Mouse (Mus musculus) CH12.LX (cell line): ENCODE measurements around the gene Serinc5. TPM values are rescaled to one million over a fixed set of nuclear protein-coding genes. Genes with fewer than 3 reads are reported as not detected.
A peak's percentile ranks its signal among the peaks of the same experiment; 100 is the strongest.

ENCODE experiments used
- DNase-seq: peaks from one replicate; pipeline ENCODE4 v3.0.0-alpha.2; 2013; ENCODE audit errors: extremely low read depth
- H3K27ac ChIP-seq: 2 replicates; pipeline ENCODE4 v1.5.1; 2012; ENCODE audit warnings: low read depth, mild to moderate bottlenecking, control low read depth, moderate library complexity; ENCODE audit not compliant: insufficient read depth
- H3K27me3 ChIP-seq: replicated peaks from 2 replicates; pipeline ENCODE3; 2012; ENCODE audit warnings: inconsistent platforms
- H3K36me3 ChIP-seq, 2 experiments: replicated peaks in 1 of 2; 2 replicates each; pipeline versions ENCODE3 to v1.6.1; 2012; ENCODE audit warnings: inconsistent platforms in 1 of 2, low read length in 1 of 2, mild to moderate bottlenecking in 1 of 2, mixed read lengths in 1 of 2, moderate library complexity in 1 of 2; ENCODE audit not compliant: control insufficient read depth in 1 of 2, insufficient read depth in 1 of 2
- H3K4me1 ChIP-seq, 2 experiments: 2 replicates each; pipeline ENCODE4 v1.6.1; 2012; ENCODE audit warnings: inconsistent platforms in 1 of 2, moderate library complexity in 1 of 2; ENCODE audit not compliant: insufficient read depth in 2 of 2, control insufficient read depth in 1 of 2
- H3K4me2 ChIP-seq: 2 replicates; pipeline ENCODE4 v1.6.1; 2012; ENCODE audit warnings: low read depth, mild to moderate bottlenecking, control low read depth; ENCODE audit not compliant: poor library complexity, insufficient read depth, severe bottlenecking
- H3K4me3 ChIP-seq, 3 experiments: fragments of 150-350 bp in 1 of 3; sonication (generic) in 1 of 3; replicated peaks in 1 of 3; 2 replicates each; pipeline versions ENCODE3 to v1.5.1; 2011 to 2012; ENCODE audit warnings: low read depth in 2 of 3, low read length in 2 of 3, mild to moderate bottlenecking in 2 of 3, moderate library complexity in 2 of 3, control low read depth in 1 of 3, improper control_type of control experiment in 1 of 3, inconsistent platforms in 1 of 3, mixed read lengths in 1 of 3; ENCODE audit not compliant: poor library complexity in 1 of 3
- H3K79me2 ChIP-seq: replicated peaks from 2 replicates; pipeline ENCODE4 v1.6.1; 2012; ENCODE audit warnings: mild to moderate bottlenecking, moderate library complexity; ENCODE audit not compliant: control insufficient read depth, poor library complexity, insufficient read depth, severe bottlenecking; ENCODE audit errors: extremely low read depth
- H3K9ac ChIP-seq: 2 replicates; pipeline ENCODE4 v1.6.1; 2012; ENCODE audit warnings: low read depth, mild to moderate bottlenecking, control low read depth, moderate library complexity; ENCODE audit not compliant: insufficient read depth
- H3K9me3 ChIP-seq: replicated peaks from 2 replicates; pipeline ENCODE3; 2012; ENCODE audit warnings: low read length, inconsistent platforms, mixed read lengths
- CHD2 ChIP-seq: IDR thresholded peaks from 2 replicates; pipeline ENCODE4 v1.6.1; 2011; ENCODE audit warnings: low read length, improper control_type of control experiment
- CTCF ChIP-seq, 2 experiments: IDR thresholded peaks in 1 of 2; conservative IDR thresholded peaks in 1 of 2; 2 replicates each; pipeline ENCODE4 v1.5.1; 2011 to 2012; ENCODE audit warnings: low read depth in 2 of 2, low read length in 2 of 2, improper control_type of control experiment in 1 of 2, inconsistent platforms in 1 of 2, mild to moderate bottlenecking in 1 of 2, moderate library complexity in 1 of 2
- ETS1 ChIP-seq: conservative IDR thresholded peaks from 2 replicates; pipeline ENCODE4 v1.6.1; 2012; ENCODE audit warnings: low read depth, mild to moderate bottlenecking, inconsistent platforms, low read length, improper control_type of control experiment, moderate library complexity
- JUND ChIP-seq: conservative IDR thresholded peaks from 2 replicates; pipeline ENCODE4 v1.6.1; 2011; ENCODE audit warnings: low read depth, low read length, improper control_type of control experiment
- MEF2A ChIP-seq: IDR thresholded peaks from 2 replicates; pipeline ENCODE4 v1.6.1; 2014; ENCODE audit warnings: low read depth, mild to moderate bottlenecking, inconsistent platforms, low read length, improper control_type of control experiment, borderline replicate concordance
- MYC ChIP-seq: IDR thresholded peaks from 2 replicates; pipeline ENCODE4 v1.6.1; 2011; ENCODE audit warnings: low read depth, mild to moderate bottlenecking, improper control_type of control experiment, low read length
- NELFE ChIP-seq: IDR thresholded peaks from 2 replicates; pipeline ENCODE4 v1.6.1; 2011; ENCODE audit warnings: low read depth, low read length, improper control_type of control experiment
- NRF1 ChIP-seq: IDR thresholded peaks from 2 replicates; pipeline ENCODE4 v1.6.1; 2014; ENCODE audit warnings: low read depth, mild to moderate bottlenecking, inconsistent platforms, low read length, improper control_type of control experiment, moderate library complexity
- PAX5 ChIP-seq: IDR thresholded peaks from 2 replicates; pipeline ENCODE4 v1.6.1; 2012; ENCODE audit warnings: low read length, inconsistent platforms, mixed read lengths
- SMC3 ChIP-seq: IDR thresholded peaks from 2 replicates; pipeline ENCODE4 v1.6.1; 2011; ENCODE audit warnings: low read depth, low read length, improper control_type of control experiment
- TBP ChIP-seq: conservative IDR thresholded peaks from 2 replicates; pipeline ENCODE4 v1.6.1; 2011; ENCODE audit warnings: low read depth, low read length, improper control_type of control experiment
- USF2 ChIP-seq: conservative IDR thresholded peaks from 2 replicates; pipeline ENCODE4 v1.6.1; 2011; ENCODE audit warnings: low read depth, low read length, improper control_type of control experiment
- ZC3H11A ChIP-seq: IDR thresholded peaks from 2 replicates; pipeline ENCODE4 v1.6.1; 2012; ENCODE audit warnings: low read depth, mild to moderate bottlenecking, inconsistent platforms, low read length, improper control_type of control experiment
- ZNF384 ChIP-seq: IDR thresholded peaks from 2 replicates; pipeline ENCODE4 v1.6.1; 2012; ENCODE audit warnings: low read depth, low read length, improper control_type of control experiment, inconsistent platforms
- dilution Hi-C: fragments of 300-500 bp; cut with MboI; formaldehyde crosslinking; loops from 2 replicates; pipeline ENCODE4 v1.14.3; 2020; ENCODE audit warnings: low sequenced_read_pairs; ENCODE audit not compliant: extremely low pct_unique_long_range_greater_than_20kb, extremely low pct_ligation_motif_present
- in situ Hi-C: fragments of 300-500 bp; cut with MboI; formaldehyde crosslinking; loops from 3 replicates; pipeline ENCODE4 v1.14.3; 2019; ENCODE audit warnings: low sequenced_read_pairs, low pct_ligation_motif_present, low pct_unique_long_range_greater_than_20kb, mixed read lengths
- polyA plus RNA-seq: library from polyadenylated mRNA; unstranded; fragments of >175 nt; gene quantifications from 2 replicates; pipeline ENCODE4 v1.2.1, GENCODE M21; 2012; ENCODE audit warnings: low read depth; ENCODE audit not compliant: insufficient read length
- total RNA-seq, 2 experiments: library from RNA; depleted of rRNA; stranded (reverse); fragments of 300-350 nt in 1 of 2; fragments of >200 nt in 1 of 2; gene quantifications; 2 replicates each; pipeline ENCODE4 v1.2.3; 2012 to 2014

Serinc5 gene
- total and polyA plus RNA-seq, 3 experiments = 1.9 to 5.2 (median 4.3) TPM

GRCm38 (mm10) chr13:92639093-92640014, 28.5 kb downstream of the Serinc5 start (continued):
- TF ChIP-seq TBP (peak; percentile 80), SMC3 (no peak), NELFE (no peak), NRF1 (no peak), CHD2 (0 out of 2 replicates have a peak, but pooled peaks have one; percentile 36), ETS1 (peak; percentile 83), CTCF (conservative IDR thresholded peaks at IDR 0.05 in 1 of 2, IDR thresholded peaks at IDR 0.05 in 1 of 2; ENCODE audit: low read depth in 2 of 2, low read length in 2 of 2) (no peak), PAX5 (no peak), ZNF384 (peak; percentile 97), MEF2A (peak; percentile 90), MYC (peak; percentile 73)

- Histone ChIP-seq H3K9me3 (peaks cover 4% of the 10 kb centered on the region), H3K9ac (no peak overlapping the region), H3K36me3 (no peaks in the 10 kb centered on the region), H3K79me2 (no peaks in the 10 kb centered on the region), H3K27ac (no peak overlapping the region), H3K4me3 (no peak overlapping the region), H3K4me2 (no peak overlapping the region), H3K27me3 (peaks cover 4% of the 10 kb centered on the region), H3K4me1 (peaks cover 11 to 22% of the 10 kb centered on the region in 2 experiments)
- DNase-seq = no peak
- dilution Hi-C loops (no loop called here), in situ Hi-C loops (no loop called here)
- TF ChIP-seq CTCF (conservative IDR thresholded peaks at IDR 0.05 in 1 of 2, IDR thresholded peaks at IDR 0.05 in 1 of 2; ENCODE audit: low read depth in 2 of 2, low read length in 2 of 2) (peak in 1 of 2 experiments; percentile 2; a peak in 1 of 4 replicates), ZC3H11A (no peak)
Observed at GRCm38 (mm10) chr13:92644199-92644598, 33.3 kb downstream of the Serinc5 start.

- Histone ChIP-seq H3K36me3 (no peaks in the 10 kb centered on the region), H3K27me3 (peaks cover 4% of the 10 kb centered on the region), H3K79me2 (no peaks in the 10 kb centered on the region), H3K4me2 (no peak overlapping the region)
- in situ Hi-C loops = no loop called here
- TF ChIP-seq CTCF (conservative IDR thresholded peaks at IDR 0.05 in 1 of 2, IDR thresholded peaks at IDR 0.05 in 1 of 2; ENCODE audit: low read depth in 2 of 2, low read length in 2 of 2) = no peak
- TF ChIP-seq USF2 = no peak
- no peak for TF ChIP-seq JUND
- TF ChIP-seq MEF2A = no peak
- TF ChIP-seq, all 38 proteins: peak for 0
- DNase-seq = no peak
- dilution Hi-C loops = no loop called here
- H3K4me1 ChIP-seq = peaks cover 8 to 16% of the 10 kb centered on the region in 2 experiments
- peaks cover 4% of the 10 kb centered on the region for H3K9me3 ChIP-seq
- H3K27ac ChIP-seq = no peak overlapping the region
- H3K9ac ChIP-seq = no peak overlapping the region
- H3K4me3 ChIP-seq = no peak overlapping the region
Observed at GRCm38 (mm10) chr13:92644753-92645152, 33.9 kb downstream of the Serinc5 start.
